Mouse (Mus musculus) left cerebral cortex, adult 9 months (tissue): ENCODE measurements at regions not wholly inside any gene's neighbourhood (a gene's known extent, or its start where the extent isn't known, plus 50 kb on each side); places are given as distances from the start of the nearest gene placed in this dataset.
A peak's percentile ranks its signal among the peaks of the same experiment; 100 is the strongest.
"Not testable (repeated sequence)": the region's sequence is repeated elsewhere in the genome, so short reads cannot be mapped to it uniquely, and the experiment has no call there.

Experiments
- DNase-seq, 2 experiments: peaks; one replicate each; pipeline ENCODE4 v3.0.0; 2022; ENCODE audit warnings: low spot score in 2 of 2

GRCm38 (mm10) chr15:41920270-41920669 is 1786.1 kb downstream of the 9330182O14Rik start:
- DNase-seq = no peak

- no peak for DNase-seq
Measured at GRCm38 (mm10) chr15:41936697-41937096, 1802.5 kb downstream of the 9330182O14Rik start.

- no peak for DNase-seq
Measured at GRCm38 (mm10) chr15:41945226-41945625, 1811.1 kb downstream of the 9330182O14Rik start.

DNA sequence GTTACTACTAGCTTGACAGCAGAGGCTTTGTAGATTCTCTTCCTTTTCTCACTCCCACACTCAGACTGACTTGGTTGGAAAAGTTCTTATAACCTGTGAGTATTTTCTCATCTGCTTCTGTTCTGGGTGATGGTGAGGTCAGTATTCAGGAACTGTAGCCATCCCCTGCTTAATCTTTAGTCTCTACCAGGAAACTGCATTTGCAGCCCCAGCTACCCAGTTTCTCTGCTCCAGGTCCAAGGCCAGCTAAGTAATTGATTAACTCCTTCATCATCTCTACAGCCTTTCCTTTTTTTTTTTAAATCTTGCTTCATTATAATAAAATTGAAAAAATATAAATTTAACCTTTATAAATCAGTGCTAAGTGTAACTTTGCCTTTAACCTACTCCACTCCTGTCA is 1813.7 kb downstream of the 9330182O14Rik start:
- DNase-seq = no peak

- no peak for DNase-seq
Measured at GRCm38 (mm10) chr15:41948347-41949093, 1814.4 kb downstream of the 9330182O14Rik start.

DNA sequence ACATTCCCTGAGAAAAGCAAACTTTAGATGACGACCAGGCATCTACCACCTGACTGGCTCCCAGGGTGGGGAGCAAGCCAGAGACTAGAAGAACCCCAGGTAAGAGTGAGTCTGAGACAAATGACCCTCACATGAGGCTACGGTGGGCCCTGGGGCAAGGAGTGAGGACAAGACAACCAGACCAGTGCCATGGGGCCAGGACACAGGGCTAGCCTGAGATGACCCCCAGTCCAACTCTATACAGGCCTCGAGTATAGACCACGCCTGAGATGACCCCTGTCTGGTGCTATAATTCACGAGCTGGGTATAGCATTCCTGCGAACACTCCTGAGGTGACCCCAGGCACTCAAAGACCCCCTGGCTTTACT is 1814.9 kb downstream of the 9330182O14Rik start:
- DNase-seq = no peak

- peak in 1 of 2 experiments; percentile 24 for DNase-seq
Measured at GRCm38 (mm10) chr15:41951276-41951675, 1817.1 kb downstream of the 9330182O14Rik start.

DNA sequence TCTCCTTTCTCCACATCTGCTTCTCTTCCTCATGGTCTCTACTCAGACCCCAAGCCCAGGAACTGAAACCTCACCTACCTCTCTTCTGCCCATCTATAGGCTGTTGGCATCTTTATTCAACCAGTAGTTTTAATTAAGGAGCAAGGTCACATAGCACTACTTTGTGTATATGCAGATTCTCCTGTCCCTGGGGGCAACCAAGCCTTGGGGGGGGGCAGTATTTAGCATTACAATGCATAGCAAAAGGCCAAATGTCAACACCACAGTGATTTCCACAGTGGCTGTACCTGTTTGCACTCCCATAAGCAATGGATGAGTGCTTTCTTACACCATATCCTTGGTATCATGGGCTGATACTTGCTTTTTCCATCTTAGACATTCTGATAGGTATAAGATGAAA is 1826.4 kb downstream of the 9330182O14Rik start:
- no peak for DNase-seq

- DNase-seq = no peak
Measured at GRCm38 (mm10) chr15:41970877-41971276, 1836.7 kb downstream of the 9330182O14Rik start.

DNA sequence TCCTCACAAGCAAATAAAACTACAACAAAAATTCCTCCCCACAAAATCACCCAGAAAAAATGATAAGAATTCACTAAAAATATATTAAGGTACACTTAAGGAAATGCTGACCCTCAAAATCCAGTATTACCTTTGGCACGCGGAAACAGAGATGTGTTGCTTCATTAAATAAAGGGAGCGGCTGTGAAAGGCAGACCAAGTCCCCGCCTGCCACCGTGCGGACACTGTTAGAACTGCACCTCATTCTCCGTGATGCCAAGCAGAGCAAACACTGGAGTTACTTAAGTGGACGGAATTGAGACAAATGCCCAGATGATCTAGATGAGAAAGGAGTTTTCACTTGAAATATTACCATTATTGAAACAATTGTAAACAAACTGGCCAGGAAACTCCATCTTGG is 1839.1 kb downstream of the 9330182O14Rik start:
- peak; percentile 30 to 95 for DNase-seq

DNA sequence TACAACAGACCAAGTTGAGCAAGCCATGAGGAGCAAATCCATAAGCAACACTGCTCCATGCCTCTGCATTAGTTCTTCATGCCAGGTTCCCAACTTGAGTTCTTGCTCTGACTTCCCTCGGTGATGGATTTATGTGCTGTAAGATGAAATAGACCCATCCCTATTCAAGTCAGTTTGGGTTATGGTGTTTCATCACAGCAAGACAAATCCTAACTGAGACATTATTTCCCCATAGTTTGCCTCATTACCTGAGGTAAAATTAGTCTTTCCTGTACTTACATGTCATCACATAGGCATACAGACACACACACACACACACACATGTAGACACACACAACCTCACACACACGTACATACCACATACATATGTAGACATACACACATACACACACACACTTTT is 1843.0 kb downstream of the 9330182O14Rik start:
- no peak for DNase-seq

DNA sequence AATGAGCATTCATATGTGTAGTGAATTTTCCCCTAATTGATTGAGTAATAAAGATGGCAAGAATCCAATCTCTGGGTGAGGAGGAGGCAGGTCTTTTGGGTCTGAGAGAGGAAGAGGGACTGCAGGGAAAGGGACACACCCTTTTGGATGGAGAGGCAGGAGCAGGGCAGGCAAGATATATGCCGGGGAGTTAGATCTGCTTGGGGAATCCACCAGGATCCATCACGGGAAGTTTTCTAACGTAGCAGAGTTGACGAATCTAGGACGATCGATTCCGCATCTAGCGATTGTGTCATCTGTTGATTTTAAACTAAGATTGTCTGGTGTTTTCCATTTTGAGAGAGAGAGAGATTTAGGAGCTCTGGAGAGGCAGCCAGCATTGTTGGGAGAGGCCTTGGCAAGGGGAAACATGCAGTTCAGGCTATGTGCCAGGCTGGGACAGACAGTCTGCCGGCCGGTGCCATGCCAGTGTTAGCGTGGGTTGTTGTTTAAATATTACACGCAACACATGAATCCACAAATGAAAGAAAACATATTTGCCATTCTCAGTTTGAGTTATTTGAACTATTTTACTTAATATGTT is 1843.6 kb downstream of the 9330182O14Rik start:
- DNase-seq = no peak

DNA sequence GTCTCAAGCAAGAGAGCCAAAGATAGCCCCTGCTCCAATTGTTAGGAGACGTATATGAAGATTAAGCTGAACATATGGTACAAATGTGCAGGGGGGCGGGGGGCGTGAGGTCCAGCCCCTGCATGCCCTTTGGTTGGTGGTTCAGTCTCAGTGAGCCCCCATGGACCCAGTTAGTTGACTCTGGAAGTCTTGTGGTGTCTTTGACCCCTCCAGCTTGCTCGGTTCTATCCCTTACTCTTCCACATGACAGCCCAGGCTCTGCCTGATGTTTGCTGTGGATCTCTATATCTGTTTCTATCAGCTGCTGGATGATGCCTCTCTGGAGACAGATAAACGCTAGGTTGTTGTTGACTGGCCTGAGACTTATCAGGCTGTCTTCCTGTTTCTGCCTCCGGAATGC is 1849.1 kb downstream of the 9330182O14Rik start:
- DNase-seq = no peak

DNA sequence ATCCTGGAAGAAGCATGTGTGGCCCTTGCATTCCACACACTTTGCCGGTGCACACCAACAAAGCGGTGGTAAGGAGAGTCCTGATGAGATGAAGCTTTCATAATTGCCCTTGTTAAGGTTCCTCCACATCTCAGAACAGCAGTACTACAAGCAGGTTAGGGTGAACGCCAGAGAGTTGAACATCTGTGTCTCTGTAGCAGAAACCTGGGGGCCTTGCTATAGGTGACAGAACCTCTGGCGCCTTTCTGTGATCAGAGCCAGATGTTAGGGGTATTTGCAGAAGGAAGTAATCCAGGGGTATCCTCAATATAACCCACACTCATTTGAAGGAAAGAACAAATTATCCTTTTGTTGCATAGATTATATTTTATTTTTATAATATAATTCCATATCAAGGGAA is 1850.1 kb downstream of the 9330182O14Rik start:
- no peak for DNase-seq

GRCm38 (mm10) chr15:41986264-41986663 is 1852.1 kb downstream of the 9330182O14Rik start:
- DNase-seq = no peak

- no peak for DNase-seq
Measured at GRCm38 (mm10) chr15:41989065-41989464, 1854.9 kb downstream of the 9330182O14Rik start.

DNA sequence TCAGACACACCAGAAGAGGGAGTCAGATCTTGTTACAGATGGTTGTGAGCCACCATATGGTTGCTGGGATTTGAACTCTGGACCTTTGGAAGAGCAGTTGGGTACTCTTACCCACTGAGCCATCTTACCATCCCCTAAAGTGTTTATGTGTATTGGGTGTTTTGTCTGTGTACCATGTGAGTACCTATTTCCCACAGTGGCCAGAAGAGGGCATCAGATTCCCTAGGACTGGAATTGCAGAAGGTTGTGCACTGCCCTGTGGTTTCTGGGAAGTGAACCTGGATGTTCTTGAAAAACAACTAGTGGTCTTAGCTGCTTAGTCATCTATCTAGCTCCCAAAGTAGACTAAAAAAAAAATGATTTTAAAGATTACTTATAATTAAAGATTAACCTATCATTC is 1857.7 kb downstream of the 9330182O14Rik start:
- no peak for DNase-seq

GRCm38 (mm10) chr15:42032286-42032685 is 1898.1 kb downstream of the 9330182O14Rik start:
- not testable (repeated sequence) for DNase-seq

GRCm38 (mm10) chr15:42047088-42047976 is 1913.2 kb downstream of the 9330182O14Rik start:
- no peak for DNase-seq

DNA sequence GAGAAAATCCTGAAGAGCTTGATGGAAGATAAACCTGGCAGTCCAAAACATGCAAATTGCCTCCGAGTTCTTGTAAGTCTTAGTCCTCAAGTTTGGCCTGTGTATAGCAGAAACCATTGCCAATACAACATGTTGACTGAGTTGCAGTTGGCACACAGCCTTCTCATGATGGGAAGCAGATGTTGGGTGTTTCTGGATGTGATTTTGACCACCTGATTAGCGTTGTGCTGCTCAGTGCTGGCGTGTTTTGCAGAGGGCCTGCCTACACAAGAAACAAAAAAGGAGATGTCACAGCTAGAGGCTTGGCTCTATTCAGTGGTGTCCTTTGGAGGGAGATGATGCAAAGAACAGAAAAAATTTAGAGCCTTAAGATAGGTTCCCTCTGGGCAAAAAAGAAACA is 1922.6 kb downstream of the 9330182O14Rik start:
- peak in 1 of 2 experiments; percentile 4 for DNase-seq

DNA sequence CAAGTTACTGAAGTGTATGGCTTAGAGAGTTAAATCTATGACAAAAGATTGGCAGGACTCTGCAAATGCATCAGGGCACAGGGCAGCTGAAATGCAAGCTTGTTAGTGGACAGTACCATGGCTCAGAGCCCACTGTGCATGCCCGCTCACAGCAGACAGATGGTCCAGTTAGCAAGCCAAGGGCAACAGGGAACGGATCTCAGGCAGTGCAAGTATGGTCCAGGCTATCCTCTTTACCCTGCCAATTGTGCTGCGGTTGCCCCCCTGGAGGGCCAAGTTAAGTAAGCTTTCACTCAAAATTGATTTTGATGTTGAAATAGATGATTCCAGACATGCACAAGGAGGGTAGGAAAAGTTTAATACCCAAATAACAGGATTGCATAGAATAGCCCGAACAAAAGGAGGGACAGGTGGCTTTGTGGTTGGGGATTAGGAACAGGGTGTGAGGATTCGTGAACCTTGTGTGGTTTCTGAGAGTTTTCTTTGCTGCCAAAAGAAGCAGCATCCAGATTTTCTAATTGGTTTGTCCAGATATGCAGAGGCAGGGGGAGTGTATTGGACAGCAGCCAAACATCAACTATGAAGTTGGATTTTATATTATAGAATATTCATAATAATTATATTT is 1934.2 kb downstream of the 9330182O14Rik start:
- no peak for DNase-seq

GRCm38 (mm10) chr15:42069072-42069471 is 1934.9 kb downstream of the 9330182O14Rik start:
- no peak for DNase-seq
